Mouse (Mus musculus) hindbrain, embryonic 11.5 days (tissue): ENCODE measurements around the gene Capn11. TPM values are rescaled to one million over a fixed set of nuclear protein-coding genes. Genes with fewer than 3 reads are reported as not detected.

Experiments used
- ATAC-seq: fragments of 200-750 bp; cut with Nextera tagmentation; 2 replicates; pipeline ENCODE4 v1.8.0; 2017; ENCODE audit warnings: mild to moderate bottlenecking, moderate TSS enrichment, moderate library complexity; ENCODE audit not compliant: low FRiP score
- DNase-seq: peaks from one replicate; pipeline ENCODE4 v3.0.0-alpha.2; 2015; ENCODE audit warnings: low spot score
- H3K27ac ChIP-seq: fragments of 300-500 bp; sonication (generic); 2 replicates; pipeline ENCODE4 v1.5.1; 2014; ENCODE audit warnings: mild to moderate bottlenecking, low read depth, low read length
- H3K27me3 ChIP-seq: fragments of 300-500 bp; sonication (generic); 2 replicates; pipeline ENCODE4 v1.6.1; 2014; ENCODE audit warnings: mild to moderate bottlenecking, low read length, moderate library complexity, mixed read lengths; ENCODE audit not compliant: control insufficient read depth, insufficient read depth
- H3K36me3 ChIP-seq: fragments of 300-500 bp; sonication (generic); 2 replicates; pipeline ENCODE4 v1.6.1; 2014; ENCODE audit warnings: mild to moderate bottlenecking, low read length, moderate library complexity, mixed read lengths; ENCODE audit not compliant: control insufficient read depth, insufficient read depth
- H3K4me1 ChIP-seq: fragments of 300-500 bp; sonication (generic); replicated peaks from 2 replicates; pipeline ENCODE4 v1.6.1; 2014; ENCODE audit warnings: low read length, mixed read lengths; ENCODE audit not compliant: control insufficient read depth, insufficient read depth
- H3K4me2 ChIP-seq: fragments of 300-500 bp; sonication (generic); replicated peaks from 2 replicates; pipeline ENCODE4 v1.6.1; 2014; ENCODE audit warnings: mild to moderate bottlenecking, low read depth, low read length
- H3K4me3 ChIP-seq: fragments of 300-500 bp; sonication (generic); 2 replicates; pipeline ENCODE4 v1.5.1; 2014; ENCODE audit warnings: low read depth, low read length
- H3K9ac ChIP-seq: fragments of 300-500 bp; sonication (generic); 2 replicates; pipeline ENCODE4 v1.6.1; 2014; ENCODE audit warnings: low read depth, low read length
- H3K9me3 ChIP-seq: fragments of 300-500 bp; sonication (generic); 2 replicates; pipeline ENCODE4 v1.6.1; 2016; ENCODE audit warnings: low read length; ENCODE audit not compliant: control insufficient read depth
- WGBS: fragments of 180-500 bp; shearing (Covaris S2); extraction: QIAGEN DNeasy Blood & Tissue Kit; methylation state at CpG from one replicate; pipeline ENCODE4 v1.1.7; 2014; 5-methylcytosine and 5-hydroxymethylcytosine counted together
- polyA plus RNA-seq: library from polyadenylated mRNA; unstranded; fragments of >200 nt; fragmentation: Nextera tagmentation; extraction: Ambion mirVana; gene quantifications from 2 replicates; pipeline ENCODE4 v1.2.1, GENCODE M21; 2014

The Capn11 gene
- polyA plus RNA-seq, 1 experiment from 2014 or later = 0.79 TPM

GRCm38 (mm10) chr17:45600267-45600666 lies 58.9 kb downstream of the Capn11 start:
- H3K27me3 ChIP-seq = peaks cover 15% of the 10 kb centered on the region
- no peak overlapping the region for H3K4me3 ChIP-seq
- no peak overlapping the region for H3K4me2 ChIP-seq
- H3K36me3 ChIP-seq = no peaks in the 10 kb centered on the region
- no peak overlapping the region for H3K27ac ChIP-seq
- ATAC-seq (no peak), DNase-seq (peak; percentile 12)
- peaks cover 11% of the 10 kb centered on the region for H3K4me1 ChIP-seq
- WGBS = 53% methylated on average over 8 of the region's 8 CpGs
- no peak overlapping the region for H3K9ac ChIP-seq
- H3K9me3 ChIP-seq = no peaks in the 10 kb centered on the region

- H3K4me2 ChIP-seq = peak within 1 kb of the TSS; percentile 70
- H3K27ac ChIP-seq = no peak within 1 kb of the TSS
- H3K9ac ChIP-seq = peak within 1 kb of the TSS; percentile 28; the same call in 1 of the 2 replicates
- peaks cover 11% of the 10 kb centered on the region for H3K4me1 ChIP-seq
- no peaks in the 10 kb centered on the region for H3K9me3 ChIP-seq
- ATAC-seq = no peak
- peak within 1 kb of the TSS; percentile 21 for H3K4me3 ChIP-seq
- no peaks in the 10 kb centered on the region for H3K36me3 ChIP-seq
- peaks cover 15% of the 10 kb centered on the region for H3K27me3 ChIP-seq
- 14% methylated on average over 32 of the region's 32 CpGs for WGBS
- peak; percentile 69 for DNase-seq
These were observed 59.5 kb downstream of the Capn11 start, which contains the start of gene Slc29a1 for GRCm38 (mm10) chr17:45599446-45600242. TSS of gene Slc29a1 (minus strand) at chr17:45599606.

GRCm38 (mm10) chr17:45598891-45599290 lies 60.2 kb downstream of the Capn11 start:
- peak overlapping the region; percentile 70; the same call in 1 of the 2 replicates for H3K4me2 ChIP-seq
- peaks cover 15% of the 10 kb centered on the region for H3K4me1 ChIP-seq

GRCm38 (mm10) chr17:45598376-45598775 lies 60.7 kb downstream of the Capn11 start:
- H3K9me3 ChIP-seq = no peaks in the 10 kb centered on the region
- DNase-seq (no peak), ATAC-seq (no peak)
- no peak overlapping the region for H3K4me2 ChIP-seq
- H3K9ac ChIP-seq = no peak overlapping the region
- H3K4me3 ChIP-seq = no peak overlapping the region
- no peaks in the 10 kb centered on the region for H3K36me3 ChIP-seq
- no peak overlapping the region for H3K27ac ChIP-seq
- 93% methylated on average over 2 of the region's 2 CpGs for WGBS
- peaks cover 16% of the 10 kb centered on the region for H3K4me1 ChIP-seq
- peaks cover 15% of the 10 kb centered on the region for H3K27me3 ChIP-seq

More at GRCm38 (mm10) chr17:45598891-45599290, 60.2 kb downstream of the Capn11 start:
- WGBS = 57% methylated on average over 3 of the region's 3 CpGs
- Histone ChIP-seq H3K27me3 (peaks cover 15% of the 10 kb centered on the region), H3K9me3 (no peaks in the 10 kb centered on the region), H3K36me3 (no peaks in the 10 kb centered on the region), H3K4me3 (no peak overlapping the region), H3K9ac (no peak overlapping the region), H3K27ac (no peak overlapping the region)
- DNase-seq (peak; percentile 18), ATAC-seq (no peak)

GRCm38 (mm10) chr17:45597787-45598186 lies 61.3 kb downstream of the Capn11 start:
- no peak overlapping the region for H3K9ac ChIP-seq
- no peaks in the 10 kb centered on the region for H3K9me3 ChIP-seq
- peaks cover 15% of the 10 kb centered on the region for H3K27me3 ChIP-seq
- ATAC-seq (no peak), DNase-seq (peak; percentile 45)
- no peaks in the 10 kb centered on the region for H3K36me3 ChIP-seq
- H3K4me1 ChIP-seq = peaks cover 17% of the 10 kb centered on the region
- H3K4me2 ChIP-seq = no peak overlapping the region
- H3K4me3 ChIP-seq = no peak overlapping the region
- WGBS = 44% methylated on average over 3 of the region's 3 CpGs
- H3K27ac ChIP-seq = no peak overlapping the region

GRCm38 (mm10) chr17:45596631-45597396 lies 62.3 kb downstream of the Capn11 start:
- Histone ChIP-seq H3K9me3 (no peaks in the 10 kb centered on the region), H3K36me3 (no peaks in the 10 kb centered on the region), H3K27me3 (peaks cover 15% of the 10 kb centered on the region), H3K4me2 (no peak overlapping the region), H3K4me1 (peaks cover 17% of the 10 kb centered on the region), H3K27ac (peak overlapping the region; percentile 51), H3K9ac (no peak overlapping the region), H3K4me3 (no peak overlapping the region)
- 23% methylated on average over 11 of the region's 11 CpGs for WGBS
- DNase-seq (peak; percentile 68), ATAC-seq (peak; percentile 22; the same call in 1 of the 2 replicates)

- no peak overlapping the region for H3K27ac ChIP-seq
- WGBS = 1% methylated on average over 23 of the region's 23 CpGs
These were observed 63.3 kb downstream of the Capn11 start for GRCm38 (mm10) chr17:45595736-45596390.

More at GRCm38 (mm10) chr17:45595736-45596390, 63.3 kb downstream of the Capn11 start:
- Histone ChIP-seq H3K27me3 (peaks cover 8% of the 10 kb centered on the region), H3K9ac (peak overlapping the region; percentile 65), H3K4me2 (peak overlapping the region; percentile 98), H3K9me3 (no peaks in the 10 kb centered on the region), H3K4me1 (peaks cover 14% of the 10 kb centered on the region), H3K36me3 (no peaks in the 10 kb centered on the region), H3K4me3 (peak overlapping the region; percentile 54)
- ATAC-seq (peak; percentile 21; the same call in 1 of the 2 replicates), DNase-seq (peak; percentile 40)
